Mouse (Mus musculus) liver, embryonic 14.5 days (tissue): ENCODE measurements around the gene Efna5.

Source experiments
- CTCF ChIP-seq: IDR thresholded peaks from 2 replicates; pipeline ENCODE4 v1.5.1; 2016; ENCODE audit warnings: antibody characterized with exemption, low read depth, control low read depth
- EP300 ChIP-seq: IDR thresholded peaks from 2 replicates; pipeline ENCODE4 v1.6.1; 2016; ENCODE audit warnings: antibody characterized with exemption, low read depth

- TF ChIP-seq EP300: no peak
- no peak for TF ChIP-seq CTCF
Observed at GRCm38 (mm10) chr17:62807891-62808290, 73.2 kb downstream of the Efna5 start.
